Mouse (Mus musculus) embryonic facial prominence, embryonic 12.5 days (tissue): Measurements from ENCODE around the gene Mad1l1. TPM values are rescaled to one million over a fixed set of nuclear protein-coding genes. Genes with fewer than 3 reads are reported as not detected.

Source experiments
- ATAC-seq: fragments of 200-750 bp; cut with Nextera tagmentation; 2 replicates; pipeline ENCODE4 v1.8.0; 2017; ENCODE audit not compliant: insufficient number of reproducible peaks, insufficient read depth, low FRiP score, low TSS enrichment
- H3K27ac ChIP-seq: fragments of 300-500 bp; sonication (generic); 2 replicates; pipeline ENCODE4 v1.5.1; 2016; ENCODE audit warnings: mild to moderate bottlenecking
- H3K27me3 ChIP-seq: fragments of 300-500 bp; sonication (generic); 2 replicates; pipeline ENCODE4 v1.6.1; 2016; ENCODE audit warnings: mild to moderate bottlenecking, moderate library complexity
- H3K36me3 ChIP-seq: fragments of 300-500 bp; sonication (generic); 2 replicates; pipeline ENCODE4 v1.6.1; 2016; ENCODE audit warnings: mild to moderate bottlenecking
- H3K4me1 ChIP-seq: fragments of 300-500 bp; sonication (generic); 2 replicates; pipeline ENCODE4 v1.6.1; 2016
- H3K4me2 ChIP-seq: fragments of 300-500 bp; sonication (generic); replicated peaks from 2 replicates; pipeline ENCODE4 v1.6.1; 2016; ENCODE audit warnings: mild to moderate bottlenecking, moderate library complexity
- H3K4me3 ChIP-seq: fragments of 300-500 bp; sonication (generic); 2 replicates; pipeline ENCODE4 v1.5.1; 2016; ENCODE audit warnings: mild to moderate bottlenecking
- H3K9ac ChIP-seq: fragments of 300-500 bp; sonication (generic); 2 replicates; pipeline ENCODE4 v1.6.1; 2016; ENCODE audit warnings: mild to moderate bottlenecking, moderate library complexity
- H3K9me3 ChIP-seq: fragments of 300-500 bp; sonication (generic); 2 replicates; pipeline ENCODE4 v1.6.1; 2016; ENCODE audit warnings: mild to moderate bottlenecking, moderate library complexity
- WGBS: fragments of 180-500 bp; shearing (Covaris S2); methylation state at CpG from one replicate; pipeline ENCODE4 v1.1.7; 2016; 5-methylcytosine and 5-hydroxymethylcytosine counted together
- polyA plus RNA-seq: library from polyadenylated mRNA; unstranded; fragments of >200 nt; fragmentation: Nextera tagmentation; extraction: Ambion mirVana; gene quantifications from 2 replicates; pipeline ENCODE4 v1.2.1, GENCODE M21; 2016

The Mad1l1 gene
- polyA plus RNA-seq, 1 experiment from 2014 or later, result 56.3 TPM

- H3K27ac ChIP-seq, result no peak overlapping the region; the same call in 1 of the 2 replicates
- H3K9ac ChIP-seq, result no peak overlapping the region
- H3K27me3 ChIP-seq, result no peaks in the 10 kb centered on the region
- no peak for ATAC-seq
- 0 out of 2 replicates have a peak, but pooled peaks cover 6% of the 10 kb centered on the region for H3K4me1 ChIP-seq
- no peaks in the 10 kb centered on the region for H3K36me3 ChIP-seq
- H3K4me2 ChIP-seq, result no peak overlapping the region
- 71% methylated on average over 3 of the region's 3 CpGs for WGBS
- H3K9me3 ChIP-seq, result no peaks in the 10 kb centered on the region
- no peak overlapping the region for H3K4me3 ChIP-seq
Measured at GRCm38 (mm10) chr5:140226871-140227270, 94.5 kb downstream of the Mad1l1 start.

GRCm38 (mm10) chr5:140225881-140226280, 95.5 kb downstream of the Mad1l1 start:
- no peak for ATAC-seq
- Histone ChIP-seq H3K4me2 (no peak overlapping the region), H3K4me3 (no peak overlapping the region), H3K9me3 (no peaks in the 10 kb centered on the region), H3K27me3 (no peaks in the 10 kb centered on the region), H3K4me1 (0 out of 2 replicates have a peak, but pooled peaks cover 6% of the 10 kb centered on the region), H3K27ac (no peak overlapping the region), H3K36me3 (no peaks in the 10 kb centered on the region), H3K9ac (no peak overlapping the region)
- WGBS, result 70% methylated on average over 2 of the region's 2 CpGs

- H3K36me3 ChIP-seq, result no peaks in the 10 kb centered on the region
- ATAC-seq, result no peak
- no peaks in the 10 kb centered on the region for H3K9me3 ChIP-seq
- H3K9ac ChIP-seq, result no peak overlapping the region
- no peak overlapping the region for H3K4me3 ChIP-seq
- H3K4me2 ChIP-seq, result no peak overlapping the region
- H3K27me3 ChIP-seq, result no peaks in the 10 kb centered on the region
- no peak overlapping the region for H3K27ac ChIP-seq
- 80% methylated on average over 2 of the region's 2 CpGs for WGBS
- 0 out of 2 replicates have a peak, but pooled peaks cover 6% of the 10 kb centered on the region for H3K4me1 ChIP-seq
Measured at GRCm38 (mm10) chr5:140225103-140225502, 96.2 kb downstream of the Mad1l1 start.

- Histone ChIP-seq H3K36me3 (no peaks in the 10 kb centered on the region), H3K9me3 (no peaks in the 10 kb centered on the region), H3K4me1 (0 out of 2 replicates have a peak, but pooled peaks cover 6% of the 10 kb centered on the region), H3K4me3 (no peak overlapping the region), H3K9ac (no peak overlapping the region), H3K27me3 (no peaks in the 10 kb centered on the region), H3K4me2 (no peak overlapping the region), H3K27ac (peak overlapping the region; percentile 64)
- 40% methylated on average over 20 of the region's 20 CpGs for WGBS
- no peak; the same call in 1 of the 2 replicates for ATAC-seq
Measured at GRCm38 (mm10) chr5:140223070-140224053, 98.0 kb downstream of the Mad1l1 start.

GRCm38 (mm10) chr5:140221016-140221650, 100.2 kb downstream of the Mad1l1 start:
- H3K9ac ChIP-seq, result no peak overlapping the region
- H3K4me2 ChIP-seq, result no peak overlapping the region
- no peak overlapping the region for H3K27ac ChIP-seq
- 0 out of 2 replicates have a peak, but pooled peaks cover 6% of the 10 kb centered on the region for H3K4me1 ChIP-seq
- H3K9me3 ChIP-seq, result no peaks in the 10 kb centered on the region
- H3K4me3 ChIP-seq, result no peak overlapping the region
- WGBS, result 68% methylated on average over 3 of the region's 3 CpGs
- no peak for ATAC-seq
- no peaks in the 10 kb centered on the region for H3K36me3 ChIP-seq
- H3K27me3 ChIP-seq, result no peaks in the 10 kb centered on the region

- H3K27me3 ChIP-seq, result no peaks in the 10 kb centered on the region
- no peaks in the 10 kb centered on the region for H3K9me3 ChIP-seq
- no peak for ATAC-seq
- H3K36me3 ChIP-seq, result no peaks in the 10 kb centered on the region
- no peak overlapping the region for H3K4me3 ChIP-seq
- H3K9ac ChIP-seq, result no peak overlapping the region
- WGBS, result 73% methylated on average over 1 of the region's 1 CpGs
- no peak overlapping the region for H3K27ac ChIP-seq
- no peak overlapping the region for H3K4me2 ChIP-seq
- H3K4me1 ChIP-seq, result 0 out of 2 replicates have a peak, but pooled peaks cover 6% of the 10 kb centered on the region
Measured at GRCm38 (mm10) chr5:140219252-140219651, 102.1 kb downstream of the Mad1l1 start.

GRCm38 (mm10) chr5:140217900-140218299, 103.5 kb downstream of the Mad1l1 start:
- Histone ChIP-seq H3K27ac (no peak overlapping the region), H3K27me3 (no peaks in the 10 kb centered on the region), H3K4me1 (no peaks in the 10 kb centered on the region), H3K4me2 (no peak overlapping the region), H3K9me3 (no peaks in the 10 kb centered on the region), H3K36me3 (no peaks in the 10 kb centered on the region), H3K9ac (no peak overlapping the region), H3K4me3 (no peak overlapping the region)
- no peak for ATAC-seq
- 27% methylated on average over 2 of the region's 2 CpGs for WGBS

GRCm38 (mm10) chr5:140217083-140217482, 104.3 kb downstream of the Mad1l1 start:
- no peaks in the 10 kb centered on the region for H3K36me3 ChIP-seq
- no peak overlapping the region for H3K9ac ChIP-seq
- ATAC-seq, result no peak
- no peak overlapping the region for H3K27ac ChIP-seq
- no peaks in the 10 kb centered on the region for H3K27me3 ChIP-seq
- H3K4me2 ChIP-seq, result no peak overlapping the region
- no peaks in the 10 kb centered on the region for H3K9me3 ChIP-seq
- H3K4me1 ChIP-seq, result no peaks in the 10 kb centered on the region
- H3K4me3 ChIP-seq, result no peak overlapping the region
- 68% methylated on average over 3 of the region's 3 CpGs for WGBS

- Histone ChIP-seq H3K27me3 (no peaks in the 10 kb centered on the region), H3K36me3 (no peaks in the 10 kb centered on the region), H3K9me3 (no peaks in the 10 kb centered on the region), H3K9ac (no peak overlapping the region), H3K4me3 (no peak overlapping the region), H3K4me1 (no peaks in the 10 kb centered on the region), H3K27ac (no peak overlapping the region), H3K4me2 (no peak overlapping the region)
- 74% methylated on average over 4 of the region's 4 CpGs for WGBS
- ATAC-seq, result no peak
Measured at GRCm38 (mm10) chr5:140215471-140216087, 105.8 kb downstream of the Mad1l1 start.

- Histone ChIP-seq H3K27ac (no peak overlapping the region), H3K9me3 (no peaks in the 10 kb centered on the region), H3K4me3 (no peak overlapping the region), H3K9ac (no peak overlapping the region), H3K36me3 (no peaks in the 10 kb centered on the region), H3K27me3 (no peaks in the 10 kb centered on the region), H3K4me2 (no peak overlapping the region), H3K4me1 (peaks cover 12% of the 10 kb centered on the region; the same call in 1 of the 2 replicates)
- WGBS, result 89% methylated on average over 4 of the region's 4 CpGs
- ATAC-seq, result no peak
Measured at GRCm38 (mm10) chr5:140213001-140213400, 108.4 kb downstream of the Mad1l1 start.

GRCm38 (mm10) chr5:140210417-140211184, 110.8 kb downstream of the Mad1l1 start:
- Histone ChIP-seq H3K4me3 (no peak overlapping the region), H3K4me1 (peaks cover 12% of the 10 kb centered on the region; the same call in 1 of the 2 replicates), H3K9ac (no peak overlapping the region), H3K36me3 (no peaks in the 10 kb centered on the region), H3K27ac (no peak overlapping the region), H3K4me2 (no peak overlapping the region), H3K9me3 (no peaks in the 10 kb centered on the region), H3K27me3 (no peaks in the 10 kb centered on the region)
- no peak for ATAC-seq
- WGBS, result 77% methylated on average over 6 of the region's 6 CpGs
